Mouse (Mus musculus): Measurements from ENCODE around the gene Ovch2. TPM values are rescaled to one million over a fixed set of nuclear protein-coding genes. Genes with fewer than 3 reads are reported as not detected.

Ovch2 gene
- not detected for polyA plus RNA-seq (2017; shearing (Covaris generic))

DNA sequence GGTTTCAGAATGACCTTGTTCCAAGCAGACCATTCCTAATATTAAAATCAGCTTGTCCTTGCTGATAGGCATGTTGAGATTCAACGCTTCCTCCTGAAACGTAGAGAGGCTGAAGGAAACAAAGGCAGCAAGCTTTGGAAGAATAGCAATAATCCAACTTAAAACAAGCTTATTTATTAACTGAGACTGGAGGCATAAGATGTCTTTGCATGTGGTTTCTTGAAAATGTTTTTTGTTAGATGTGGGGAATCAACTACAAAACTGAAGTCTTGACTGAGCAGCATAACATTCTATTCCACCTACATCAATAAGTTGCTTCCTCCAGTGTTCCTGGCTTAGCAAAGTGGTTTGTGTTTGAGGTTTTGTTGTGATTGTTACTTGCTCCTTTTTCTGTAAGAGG is at the start of gene Ovch2:
TSS of gene Ovch2 (minus strand) at position 101 of the 400 bp plus-strand sequence.

DNA sequence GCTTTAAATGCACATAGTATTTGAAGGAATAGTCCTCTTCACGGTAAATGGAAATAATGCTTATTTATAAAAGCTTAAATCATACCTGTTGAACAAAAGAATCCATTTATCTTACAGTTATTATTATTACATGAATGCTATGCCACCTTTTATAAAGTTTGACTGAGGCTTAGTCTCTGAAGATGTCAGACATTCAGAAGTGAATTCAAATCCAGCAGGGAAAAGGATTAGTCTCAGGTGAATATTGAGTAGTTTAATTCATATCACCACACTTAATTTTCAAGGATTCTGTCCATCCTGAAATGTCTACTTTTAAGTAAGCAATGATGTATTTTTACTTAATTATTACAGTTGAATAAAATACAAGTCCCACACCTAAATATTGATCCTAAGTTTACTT is 46.4 kb upstream of the Ovch2 start, which contains the start of gene Olfr470:
TSS of gene Olfr470 (minus strand) at position 101 of the 400 bp plus-strand sequence.

DNA sequence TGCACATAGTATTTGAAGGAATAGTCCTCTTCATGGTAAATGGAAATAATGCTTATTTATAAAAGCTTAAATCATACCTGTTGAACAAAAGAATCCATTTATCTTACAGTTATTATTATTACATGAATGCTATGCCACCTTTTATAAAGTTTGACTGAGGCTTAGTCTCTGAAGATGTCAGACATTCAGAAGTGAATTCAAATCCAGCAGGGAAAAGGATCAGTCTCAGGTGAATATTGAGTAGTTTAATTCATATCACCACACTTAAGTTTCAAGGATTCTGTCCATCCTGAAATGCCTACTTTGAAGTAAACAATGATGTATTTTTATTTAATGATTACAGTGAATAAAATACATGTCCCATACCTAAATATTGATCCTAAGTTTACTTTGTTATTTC is 24.4 kb upstream of the Ovch2 start, which contains the start of gene Olfr469:
TSS of gene Olfr469 (minus strand) at position 101 of the 400 bp plus-strand sequence.

DNA sequence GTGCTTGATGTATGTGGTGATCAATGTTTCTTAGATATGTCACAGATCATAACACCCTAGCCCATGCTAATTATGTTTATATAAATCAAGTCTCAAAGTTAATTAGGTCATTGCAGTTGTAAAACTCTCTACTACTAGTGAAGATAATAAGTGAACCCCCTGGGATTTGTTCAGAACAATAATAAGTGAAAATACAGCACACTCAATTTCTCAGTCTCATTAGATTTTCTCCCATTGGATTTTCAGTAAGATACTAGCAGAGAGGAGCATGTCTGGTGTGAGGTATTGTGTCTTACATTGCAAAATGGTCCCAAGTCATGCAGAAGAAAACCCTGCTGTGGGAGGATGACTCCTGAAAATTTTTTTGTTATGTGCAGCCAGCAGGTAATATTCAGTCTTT is 11.0 kb upstream of the Ovch2 start, which contains the start of gene Olfr467:
TSS of gene Olfr467 (plus strand) at position 301 of the 400 bp plus-strand sequence.

DNA sequence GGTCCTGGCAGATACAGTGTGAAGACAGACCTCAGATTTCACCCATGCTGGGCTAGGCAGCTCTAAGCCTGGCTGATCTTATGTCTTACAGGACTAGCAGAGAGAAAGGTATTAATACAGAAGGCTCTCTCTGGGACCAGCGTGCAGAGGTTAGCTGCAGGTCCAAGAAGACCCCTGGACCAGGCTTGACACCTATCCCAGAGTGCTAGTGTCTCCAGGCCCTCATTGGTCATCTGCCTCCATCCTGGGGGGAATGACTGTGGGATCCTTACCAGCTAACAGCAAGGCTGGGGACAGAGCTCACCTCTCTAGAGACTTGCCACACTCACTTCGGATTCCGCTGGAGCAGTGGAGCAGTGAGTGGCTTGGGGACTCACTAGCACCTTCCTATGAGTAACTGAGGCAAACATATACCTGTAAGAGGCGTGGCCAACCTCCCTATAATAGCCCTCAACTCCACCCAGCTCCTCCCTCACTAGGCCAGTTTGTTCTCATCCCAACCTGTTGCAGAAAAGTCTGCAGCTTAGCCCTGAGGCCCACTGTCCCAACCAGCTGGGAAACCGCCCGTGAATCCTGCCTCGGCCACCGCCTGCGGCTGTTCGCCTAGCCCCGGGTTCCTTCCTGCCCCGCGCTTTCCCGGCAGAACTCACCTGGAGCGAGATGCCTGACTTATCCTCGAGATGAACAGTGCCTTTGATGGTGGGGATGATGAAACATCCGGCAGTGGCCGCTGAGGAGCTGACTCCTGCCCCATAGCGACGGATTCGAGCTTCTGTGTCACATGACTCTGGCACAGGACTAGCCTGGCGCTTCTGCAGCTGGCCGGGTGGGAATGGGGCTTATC is 43.5 kb downstream of the Ovch2 start, which contains the start of gene Cyb5r2:
TSS of gene Cyb5r2 (minus strand) at position 725 of the 844 bp plus-strand sequence.

Other genes with a start within 250 kb of the Ovch2 start
- not detected for gene Olfml1, start 233.8 kb downstream of the Ovch2 start, polyA plus RNA-seq (2017; shearing (Covaris generic))
- gene Ppfibp2, start 206.0 kb downstream of the Ovch2 start, polyA plus RNA-seq (2017; shearing (Covaris generic)) = 1 to 10 TPM; 2.2 to 4.4 TPM
- gene 5330417H12Rik, start 176.0 kb downstream of the Ovch2 start, polyA plus RNA-seq (2017; shearing (Covaris generic)) = not detected
- gene Cyb5r2, start 43.2 kb downstream of the Ovch2 start, polyA plus RNA-seq (2017; shearing (Covaris generic)) = under 1 TPM; 0.31 to 0.56 TPM
- gene Olfr467, start 11.1 kb upstream of the Ovch2 start, polyA plus RNA-seq (2017; shearing (Covaris generic)) = not detected
- not detected for gene Olfr469, start 24.3 kb upstream of the Ovch2 start, polyA plus RNA-seq (2017; shearing (Covaris generic))
- gene Olfr470, start 46.3 kb upstream of the Ovch2 start, polyA plus RNA-seq (2017; shearing (Covaris generic)) = not detected
- under 1 TPM; 0.07 to 0.23 TPM for gene Olfr472, start 96.7 kb upstream of the Ovch2 start, polyA plus RNA-seq (2017; shearing (Covaris generic))
- not detected for gene Olfr473, start 129.2 kb upstream of the Ovch2 start, polyA plus RNA-seq (2017; shearing (Covaris generic))
- gene Olfr474, start 153.4 kb upstream of the Ovch2 start, polyA plus RNA-seq (2017; shearing (Covaris generic)) = not detected
- gene Olfr476, start 163.6 kb upstream of the Ovch2 start, polyA plus RNA-seq (2017; shearing (Covaris generic)) = not detected
- gene Olfr477, start 185.5 kb upstream of the Ovch2 start, polyA plus RNA-seq (2017; shearing (Covaris generic)) = under 1 TPM in 1 of 2 experiments, not detected in 1; 0.10 TPM
- not detected for gene Olfr478, start 232.8 kb upstream of the Ovch2 start, polyA plus RNA-seq (2017; shearing (Covaris generic))
- not detected for gene Olfr479, start 249.5 kb upstream of the Ovch2 start, polyA plus RNA-seq (2017; shearing (Covaris generic))

Data from inflammation-experienced regulatory T-cells (primary cell).